Mouse (Mus musculus) liver, adult (tissue): ENCODE data around the gene Emc6.

Experiments
- GATA4 ChIP-seq: IDR thresholded peaks from 2 replicates; pipeline ENCODE4 v1.6.1; 2014; ENCODE audit warnings: mild to moderate bottlenecking, low read length; ENCODE audit not compliant: insufficient replicate concordance

The Emc6 gene

GRCm38 (mm10) chr11:73155071-73155470, 21.8 kb downstream of the Emc6 start:
- no peak for TF ChIP-seq GATA4

- TF ChIP-seq GATA4: no peak
These were observed 28.6 kb downstream of the Emc6 start for GRCm38 (mm10) chr11:73148209-73148608.

GRCm38 (mm10) chr11:73146975-73147365, 29.9 kb downstream of the Emc6 start:
- no peak for TF ChIP-seq GATA4

- TF ChIP-seq GATA4: no peak
These were observed 30.5 kb downstream of the Emc6 start for GRCm38 (mm10) chr11:73146026-73146974.

GRCm38 (mm10) chr11:73144261-73144681, 32.6 kb downstream of the Emc6 start:
- TF ChIP-seq GATA4: no peak

DNA sequence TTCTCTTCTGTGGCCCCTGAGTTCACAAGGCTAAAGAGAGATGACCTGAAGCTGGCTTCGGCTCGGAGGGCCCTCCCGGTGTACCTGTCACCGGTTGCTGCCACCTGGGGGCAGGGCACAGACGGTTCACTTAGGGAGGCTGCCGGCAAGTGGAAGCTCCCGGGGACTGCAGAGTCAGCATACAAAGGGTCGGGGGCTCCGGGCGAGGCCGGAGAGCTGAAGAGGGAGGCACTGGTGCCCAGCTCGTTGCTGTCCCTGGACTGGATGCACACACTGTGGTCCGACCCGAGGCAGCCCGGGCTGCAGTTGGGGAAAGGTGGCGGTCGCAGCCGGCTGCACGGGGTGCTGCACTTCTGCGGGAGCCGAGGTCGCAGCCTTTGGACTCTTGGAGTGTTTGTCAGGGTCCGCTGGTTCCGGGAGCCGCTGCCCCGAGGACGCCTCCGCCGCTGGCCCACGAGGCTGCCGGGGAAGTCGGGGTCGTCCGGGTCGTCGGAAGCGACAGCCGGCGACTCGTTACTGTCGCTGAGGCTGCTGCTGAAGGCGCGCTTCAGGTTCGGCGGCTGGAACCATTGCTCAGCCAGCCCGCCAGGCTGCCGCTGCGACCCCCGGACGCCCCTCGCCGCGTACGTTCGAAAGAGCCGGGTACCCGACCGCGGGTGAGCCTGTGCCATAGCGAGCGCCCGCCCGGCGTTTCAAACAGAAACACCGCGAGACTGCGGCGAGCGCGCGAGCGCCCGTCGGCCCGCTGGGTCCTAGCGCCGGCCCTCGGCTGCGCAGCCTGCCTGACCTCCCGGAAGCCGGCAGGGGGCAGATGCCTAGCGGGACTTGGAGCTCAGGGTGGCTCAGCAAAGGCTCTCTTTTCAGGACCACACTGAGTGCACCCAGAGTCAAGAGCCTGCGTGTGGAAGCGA, 39.0 kb downstream of the Emc6 start, which contains the start of gene Haspin:
Gene Haspin (minus strand): TSS at position 704 of the 911 bp plus-strand sequence.
- TF ChIP-seq GATA4: no peak; the same call in 1 of the 2 replicates

- TF ChIP-seq GATA4: no peak
These were observed 39.7 kb downstream of the Emc6 start for GRCm38 (mm10) chr11:73137116-73137515.

- no peak for TF ChIP-seq GATA4
These were observed 40.2 kb downstream of the Emc6 start for GRCm38 (mm10) chr11:73136587-73136986.

- no peak for TF ChIP-seq GATA4
These were observed 42.6 kb downstream of the Emc6 start for GRCm38 (mm10) chr11:73134222-73134621.

GRCm38 (mm10) chr11:73132999-73133398, 43.8 kb downstream of the Emc6 start:
- TF ChIP-seq GATA4: no peak

GRCm38 (mm10) chr11:73131020-73131419, 45.8 kb downstream of the Emc6 start:
- TF ChIP-seq GATA4: no peak

DNA sequence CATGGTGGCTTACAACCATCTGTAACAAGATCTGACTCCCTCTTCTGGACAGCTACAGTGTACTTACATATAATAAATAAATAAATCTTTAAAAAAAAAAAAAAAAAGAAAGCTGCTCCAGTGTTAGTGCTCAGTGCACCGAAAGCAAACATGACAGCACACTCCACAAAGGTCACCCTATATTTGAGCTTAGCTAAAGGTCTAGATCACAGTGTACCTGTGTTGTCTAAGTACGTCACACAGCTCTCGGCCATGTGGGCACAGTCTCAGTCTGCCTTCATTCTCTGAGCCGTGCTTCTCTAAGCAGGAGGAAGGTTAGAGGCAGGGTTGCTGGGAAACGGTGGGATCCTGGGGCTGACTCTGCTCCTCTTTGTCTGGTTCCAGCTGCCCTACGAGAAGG, 50.3 kb downstream of the Emc6 start:
- no peak for TF ChIP-seq GATA4
